Mouse (Mus musculus): ENCODE measurements at regions not wholly inside any gene's neighbourhood (a gene's known extent, or its start where the extent isn't known, plus 50 kb on each side); places are given as distances from the start of the nearest gene placed in this dataset.

- TF ChIP-seq CTCF (IDR thresholded peaks at IDR 0.05; ENCODE audit: low read depth, low read length) (no peak), POLR2AphosphoS5 (IDR thresholded peaks at IDR 0.05; ENCODE audit: insufficient replicate concordance, low read depth, low read length) (no peak), GATA1 (IDR thresholded peaks at IDR 0.05; ENCODE audit: borderline replicate concordance, low read length) (no peak), GATA2 (IDR thresholded peaks at IDR 0.05; ENCODE audit: borderline replicate concordance, low read depth, low read length) (no peak), TAL1 (conservative IDR thresholded peaks at IDR 0.05; ENCODE audit: low read depth, low read length) (no peak)
These were observed 528.4 kb upstream of the Fam92a start for GRCm38 (mm10) chr4:12700189-12700588.
